Comparison of ENCODE assay signal across 8 mouse cellular contexts in the genomic region with DNA sequence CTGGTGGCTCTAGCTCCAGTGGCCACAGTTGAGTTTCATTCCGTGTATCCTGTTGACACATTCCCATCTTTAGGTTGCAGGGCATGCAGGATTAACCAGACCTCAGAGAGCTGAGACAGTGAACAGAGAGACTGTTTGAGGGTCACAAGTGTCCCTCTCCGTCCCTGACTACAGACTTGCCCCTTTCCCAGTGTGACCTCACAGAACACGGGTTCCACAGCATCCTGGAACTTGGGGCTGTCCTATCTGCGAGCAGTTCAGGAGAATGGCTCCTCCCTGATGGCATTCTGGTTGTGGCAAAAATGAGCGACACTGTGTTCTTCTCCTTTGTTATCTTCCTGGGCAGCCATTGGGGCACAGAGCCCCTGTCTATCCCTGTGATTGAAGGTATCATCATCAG. TPM values are rescaled to one million over a fixed set of nuclear protein-coding genes. Genes with fewer than 3 reads are reported as not detected.
DNase-seq lines count a peak whose midpoint lies in the region; ATAC-seq and TF ChIP-seq lines count a peak whose summit lies in the region.

A gene (minus strand): TSS at position 112 of the 400 bp plus-strand sequence.

- intact Hi-C loops in heart, postnatal 36 days (cut with DNase I) = no loop called here

- no peaks in the 10 kb centered on the region for H3K9me3 ChIP-seq in neural tube, embryonic 11.5 days (ENCODE audit: control insufficient read depth, low read length)
- H3K9me3 ChIP-seq in forebrain, embryonic 11.5 days (ENCODE audit: control insufficient read depth, low read length) = no peaks in the 10 kb centered on the region
- H3K9me3 ChIP-seq in limb, embryonic 14.5 days (ENCODE audit: control insufficient read depth, low read length) = no peaks in the 10 kb centered on the region
- H3K9me3 ChIP-seq in stomach, embryonic 14.5 days (ENCODE audit: control insufficient read depth, low read depth, low read length) = no peaks in the 10 kb centered on the region

- 82% methylated on average over 5 of the region's 5 CpGs for WGBS in neural tube, embryonic 11.5 days
- 86% methylated on average over 5 of the region's 5 CpGs for WGBS in forebrain, embryonic 11.5 days
- WGBS in limb, embryonic 14.5 days = 81% methylated on average over 5 of the region's 5 CpGs
- WGBS in stomach, embryonic 14.5 days = 76% methylated on average over 5 of the region's 5 CpGs

- ATAC-seq in neural tube, embryonic 11.5 days (ENCODE audit: insufficient read depth, low FRiP score, low TSS enrichment) = no peak
- no peak for ATAC-seq in forebrain, embryonic 11.5 days (replicated peaks; ENCODE audit: low FRiP score)
- ATAC-seq in limb, embryonic 14.5 days (ENCODE audit: low FRiP score, low read depth) = no peak
- ATAC-seq in stomach, embryonic 14.5 days (ENCODE audit: insufficient number of reproducible peaks, insufficient read depth, low FRiP score, low read depth) = no peak
- ATAC-seq in cerebellum, adult (ENCODE audit: insufficient number of reproducible peaks, low FRiP score, low TSS enrichment) = no peak

- H3K4me3 ChIP-seq in neural tube, embryonic 11.5 days (ENCODE audit: low read depth, low read length) = no peak within 1 kb of the TSS
- H3K4me3 ChIP-seq in forebrain, embryonic 11.5 days (ENCODE audit: low read depth, low read length) = no peak within 1 kb of the TSS
- H3K4me3 ChIP-seq in limb, embryonic 14.5 days (replicated peaks; ENCODE audit: low read length) = no peak within 1 kb of the TSS
- no peak within 1 kb of the TSS for H3K4me3 ChIP-seq in stomach, embryonic 14.5 days (ENCODE audit: low read depth, low read length)

- H3K27ac ChIP-seq in neural tube, embryonic 11.5 days (ENCODE audit: low read depth, low read length) = no peak within 1 kb of the TSS
- no peak within 1 kb of the TSS for H3K27ac ChIP-seq in forebrain, embryonic 11.5 days (ENCODE audit: low read depth, low read length)
- H3K27ac ChIP-seq in limb, embryonic 14.5 days (replicated peaks; ENCODE audit: low read depth, low read length) = no peak within 1 kb of the TSS
- no peak within 1 kb of the TSS for H3K27ac ChIP-seq in stomach, embryonic 14.5 days (ENCODE audit: low read length)

- no peaks in the 10 kb centered on the region for H3K36me3 ChIP-seq in neural tube, embryonic 11.5 days (ENCODE audit: control insufficient read depth, insufficient read depth, low read length)
- H3K36me3 ChIP-seq in forebrain, embryonic 11.5 days (ENCODE audit: control insufficient read depth, insufficient read depth, low read length) = no peaks in the 10 kb centered on the region
- no peaks in the 10 kb centered on the region for H3K36me3 ChIP-seq in limb, embryonic 14.5 days (ENCODE audit: control insufficient read depth, insufficient read depth, low read length)
- H3K36me3 ChIP-seq in stomach, embryonic 14.5 days (ENCODE audit: control insufficient read depth, insufficient read depth, low read length) = no peaks in the 10 kb centered on the region

- no peaks in the 10 kb centered on the region for H3K27me3 ChIP-seq in neural tube, embryonic 11.5 days (ENCODE audit: control insufficient read depth, insufficient read depth, low read length)
- no peaks in the 10 kb centered on the region for H3K27me3 ChIP-seq in forebrain, embryonic 11.5 days (ENCODE audit: control insufficient read depth, insufficient read depth, low read length)
- no peaks in the 10 kb centered on the region for H3K27me3 ChIP-seq in limb, embryonic 14.5 days (ENCODE audit: control insufficient read depth, insufficient read depth, low read length)
- no peaks in the 10 kb centered on the region for H3K27me3 ChIP-seq in stomach, embryonic 14.5 days (ENCODE audit: control insufficient read depth, insufficient read depth, low read length)

- no peak for TF ChIP-seq POLR2A in limb, embryonic 14.5 days (IDR thresholded peaks at IDR 0.05; ENCODE audit: borderline replicate concordance, extremely low read depth, insufficient read depth, insufficient read length)

- no peak within 1 kb of the TSS for H3K9ac ChIP-seq in neural tube, embryonic 11.5 days (ENCODE audit: low read length)
- no peak within 1 kb of the TSS for H3K9ac ChIP-seq in forebrain, embryonic 11.5 days (ENCODE audit: low read length)
- no peak within 1 kb of the TSS for H3K9ac ChIP-seq in limb, embryonic 14.5 days (ENCODE audit: low read depth, low read length, severe bottlenecking)
- no peak within 1 kb of the TSS for H3K9ac ChIP-seq in stomach, embryonic 14.5 days (replicated peaks; ENCODE audit: low read depth, low read length)

- DNase-seq in neural tube, embryonic 11.5 days (ENCODE audit: low spot score) = no peak
- DNase-seq in neural tube, embryonic 10.5 days (ENCODE audit: extremely low spot score, low spot score) = no peak
- DNase-seq in forebrain, embryonic 11.5 days (ENCODE audit: low spot score) = no peak
- no peak for DNase-seq in heart, postnatal 36 days
- DNase-seq in limb, embryonic 14.5 days (ENCODE audit: low spot score) = no peak
- DNase-seq in embryo, embryonic 9.5 days (ENCODE audit: extremely low spot score) = no peak

- H3K4me1 ChIP-seq in neural tube, embryonic 11.5 days (ENCODE audit: control insufficient read depth, insufficient read depth, low read length) = no peaks in the 10 kb centered on the region
- no peaks in the 10 kb centered on the region for H3K4me1 ChIP-seq in forebrain, embryonic 11.5 days (replicated peaks; ENCODE audit: control insufficient read depth, insufficient read depth, low read length)
- H3K4me1 ChIP-seq in limb, embryonic 14.5 days (ENCODE audit: control insufficient read depth, insufficient read depth, low read length) = no peaks in the 10 kb centered on the region
- no peaks in the 10 kb centered on the region for H3K4me1 ChIP-seq in stomach, embryonic 14.5 days (ENCODE audit: control insufficient read depth, insufficient read depth, low read length)

- no peak within 1 kb of the TSS for H3K4me2 ChIP-seq in neural tube, embryonic 11.5 days (ENCODE audit: low read depth)
- H3K4me2 ChIP-seq in forebrain, embryonic 11.5 days (ENCODE audit: low read depth, low read length, severe bottlenecking) = no peak within 1 kb of the TSS
- no peak within 1 kb of the TSS for H3K4me2 ChIP-seq in limb, embryonic 14.5 days (replicated peaks; ENCODE audit: low read depth, low read length, severe bottlenecking)
- H3K4me2 ChIP-seq in stomach, embryonic 14.5 days (replicated peaks; ENCODE audit: low read depth, low read length) = no peak within 1 kb of the TSS

RNA-seq across cellular contexts. Expression of the gene that starts here (rescaled TPM):
- 127 and 135 TPM in 2 replicates for polyA plus RNA-seq in neural tube, embryonic 11.5 days (2014; fragmentation: Nextera tagmentation; extraction: Ambion mirVana)
- polyA plus RNA-seq in forebrain, embryonic 11.5 days (2014; fragmentation: Nextera tagmentation; extraction: Ambion mirVana) = 104 and 113 TPM in 2 replicates
- total RNA-seq in heart, postnatal 36 days (2021) = 100 to 1,000 TPM in 1 of 2 experiments, 10 to 100 TPM in 1; 97.9 to 113 TPM
- polyA plus RNA-seq in limb, embryonic 14.5 days (2012; rRNA removed) = 162 and 189 TPM in 2 replicates
- 85.7 and 93.1 TPM in 2 replicates for polyA plus RNA-seq in limb, embryonic 14.5 days (2014; fragmentation: Nextera tagmentation; extraction: Ambion mirVana)
- 86.9 and 91.3 TPM in 2 replicates for polyA plus RNA-seq in stomach, embryonic 14.5 days (2014; fragmentation: Nextera tagmentation; extraction: Ambion mirVana)
